Mouse (Mus musculus): ENCODE results near the gene Erc2.

DNA sequence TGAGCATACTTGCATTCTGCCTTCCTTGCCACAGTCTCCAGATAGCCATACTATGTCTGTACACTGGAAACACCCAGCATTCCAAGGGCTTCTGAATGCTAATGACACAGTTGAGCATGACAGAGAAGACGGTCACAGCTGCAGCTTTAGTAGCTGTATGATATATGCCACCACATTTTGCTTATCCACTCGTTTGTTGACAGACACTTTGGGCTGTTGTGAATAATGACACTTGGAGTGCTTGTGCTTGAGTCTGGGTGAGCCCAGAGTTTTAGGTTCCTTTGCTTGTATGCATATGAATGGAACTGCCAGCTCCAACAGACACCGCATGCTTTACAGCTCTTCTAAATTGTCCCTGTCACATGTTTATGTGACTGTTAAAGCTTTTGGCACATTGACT, 852.8 kb downstream of the Erc2 start:
- TF ChIP-seq CTCF (IDR thresholded peaks at IDR 0.05; ENCODE audit: low read depth) (no peak), EP300 (IDR thresholded peaks at IDR 0.05; ENCODE audit: low read depth) (no peak)

All from liver, postnatal 0 days (tissue).